Mouse (Mus musculus): ENCODE data around the gene Csrnp1. TPM values are rescaled to one million over a fixed set of nuclear protein-coding genes. Genes with fewer than 3 reads are reported as not detected.

The Csrnp1 gene
- polyA plus RNA-seq, 1 experiment from 2014 or later = 2.2 TPM

DNA sequence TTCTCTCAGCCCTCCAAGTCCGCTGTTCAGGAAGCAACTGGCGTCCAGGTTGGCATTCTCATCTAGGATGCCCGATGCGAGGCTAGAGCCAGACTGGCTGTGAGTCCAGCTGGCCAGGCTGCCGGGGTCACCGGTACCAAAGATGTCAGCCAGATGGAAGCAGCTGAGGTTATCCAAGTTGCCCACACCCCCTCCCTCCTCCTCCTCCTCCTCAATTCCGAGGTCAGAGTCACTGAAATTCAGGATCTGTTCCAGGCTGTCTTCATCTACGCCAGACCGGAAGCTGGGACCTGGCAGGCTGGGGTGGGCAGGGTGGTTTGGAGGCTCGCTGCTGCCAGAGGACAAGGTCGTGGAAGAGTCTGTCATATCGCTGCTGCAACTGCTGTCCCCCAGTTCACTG lies 11.9 kb downstream of the Csrnp1 start:
- H3K27me3 ChIP-seq = no peaks in the 10 kb centered on the region
- WGBS = 92% methylated on average over 12 of the region's 12 CpGs
- H3K36me3 ChIP-seq (replicated peaks) = 0 out of 2 replicates have a peak, but pooled peaks cover 4% of the 10 kb centered on the region
- peaks cover 12% of the 10 kb centered on the region for H3K4me1 ChIP-seq
- H3K4me2 ChIP-seq = no peak overlapping the region
- H3K9ac ChIP-seq = no peak overlapping the region
- no peak overlapping the region for H3K4me3 ChIP-seq (replicated peaks)
- no peaks in the 10 kb centered on the region for H3K9me3 ChIP-seq
- no peak for ATAC-seq (ENCODE audit: low FRiP score)
- no peak overlapping the region for H3K27ac ChIP-seq

GRCm38 (mm10) chr9:119972166-119972565 lies 12.3 kb downstream of the Csrnp1 start:
- H3K4me2 ChIP-seq = no peak overlapping the region
- no peak for ATAC-seq (ENCODE audit: low FRiP score)
- H3K27me3 ChIP-seq = no peaks in the 10 kb centered on the region
- H3K4me3 ChIP-seq (replicated peaks) = no peak overlapping the region
- 0 out of 2 replicates have a peak, but pooled peaks cover 4% of the 10 kb centered on the region for H3K36me3 ChIP-seq (replicated peaks)
- no peak overlapping the region for H3K9ac ChIP-seq
- H3K4me1 ChIP-seq = peaks cover 8% of the 10 kb centered on the region; the same call in 1 of the 2 replicates
- H3K9me3 ChIP-seq = no peaks in the 10 kb centered on the region
- WGBS = 90% methylated on average over 10 of the region's 10 CpGs
- no peak overlapping the region for H3K27ac ChIP-seq

DNA sequence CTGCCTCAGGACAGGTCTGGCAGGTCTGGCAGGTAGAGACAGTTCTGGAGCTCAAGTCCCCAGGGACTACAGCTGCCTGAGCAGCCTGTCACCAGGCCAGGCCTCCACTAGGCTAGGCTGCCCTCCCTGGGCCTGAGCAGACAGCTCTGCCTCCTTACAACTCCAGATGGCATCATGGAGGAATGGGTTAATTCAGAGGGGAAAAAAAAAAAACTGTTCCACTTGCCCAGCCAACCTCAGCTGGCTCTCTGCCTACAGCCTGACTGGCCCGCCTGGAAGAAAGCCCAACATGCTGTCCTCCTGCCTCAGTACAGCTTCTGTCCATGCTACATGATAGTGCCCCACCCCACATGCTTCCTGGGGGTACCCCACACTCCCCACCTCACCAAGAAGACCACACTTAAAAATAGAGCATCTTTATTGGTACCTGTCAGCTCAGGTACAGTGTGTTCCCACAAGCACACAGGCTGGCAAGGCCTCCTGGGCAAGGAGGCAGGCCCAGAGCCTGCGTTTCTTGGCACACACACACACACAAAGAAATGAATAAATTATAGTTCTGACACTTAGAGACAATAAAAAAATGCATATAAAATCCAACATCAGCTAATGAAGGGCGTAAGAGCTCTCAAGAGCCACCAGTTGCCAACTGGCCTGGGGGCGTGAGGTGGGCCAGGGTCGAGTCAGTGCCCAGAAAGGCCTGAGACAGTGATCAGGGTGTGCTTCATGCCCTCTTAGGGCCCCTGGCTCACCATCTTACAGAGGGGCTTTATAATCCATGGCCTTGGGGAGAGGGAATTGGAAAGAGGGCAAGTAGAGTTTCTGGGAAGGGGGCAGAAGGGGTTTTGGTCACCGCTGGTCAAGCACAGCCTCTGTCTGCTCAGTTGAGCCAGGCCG lies 13.4 kb downstream of the Csrnp1 start:
- Histone ChIP-seq H3K9me3 (no peaks in the 10 kb centered on the region), H3K27me3 (no peaks in the 10 kb centered on the region), H3K4me3 (replicated peaks) (no peak overlapping the region), H3K4me1 (0 out of 2 replicates have a peak, but pooled peaks cover 6% of the 10 kb centered on the region), H3K4me2 (no peak overlapping the region), H3K36me3 (replicated peaks) (0 out of 2 replicates have a peak, but pooled peaks cover 4% of the 10 kb centered on the region), H3K9ac (no peak overlapping the region), H3K27ac (0 out of 2 replicates have a peak overlapping the region, but pooled peaks have one; percentile 3)
- WGBS = 81% methylated on average over 7 of the region's 7 CpGs
- 0 out of 2 replicates have a peak, but pooled peaks have one; percentile 9 for ATAC-seq (ENCODE audit: low FRiP score)

DNA sequence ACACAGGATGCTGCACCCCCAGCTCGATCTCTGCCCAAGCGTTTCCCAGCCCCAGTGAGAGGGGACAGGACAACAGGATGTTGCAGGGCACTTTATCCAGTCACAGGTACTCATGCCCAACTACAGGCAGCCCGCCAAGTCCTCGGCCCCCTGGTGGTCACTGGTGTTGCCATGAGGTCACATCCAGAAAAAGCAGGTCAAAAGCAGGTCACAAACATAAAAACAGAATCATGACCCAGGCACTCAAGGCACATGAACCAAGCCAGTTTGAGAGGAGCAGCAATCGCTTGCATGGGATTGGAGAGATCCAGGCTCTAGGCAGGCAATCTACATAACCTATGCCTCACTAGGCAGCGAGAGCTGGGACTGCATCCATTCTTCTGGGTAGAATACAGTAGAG lies 14.2 kb downstream of the Csrnp1 start:
- H3K9me3 ChIP-seq = no peaks in the 10 kb centered on the region
- no peak for ATAC-seq (ENCODE audit: low FRiP score)
- H3K9ac ChIP-seq = no peak overlapping the region

DNA sequence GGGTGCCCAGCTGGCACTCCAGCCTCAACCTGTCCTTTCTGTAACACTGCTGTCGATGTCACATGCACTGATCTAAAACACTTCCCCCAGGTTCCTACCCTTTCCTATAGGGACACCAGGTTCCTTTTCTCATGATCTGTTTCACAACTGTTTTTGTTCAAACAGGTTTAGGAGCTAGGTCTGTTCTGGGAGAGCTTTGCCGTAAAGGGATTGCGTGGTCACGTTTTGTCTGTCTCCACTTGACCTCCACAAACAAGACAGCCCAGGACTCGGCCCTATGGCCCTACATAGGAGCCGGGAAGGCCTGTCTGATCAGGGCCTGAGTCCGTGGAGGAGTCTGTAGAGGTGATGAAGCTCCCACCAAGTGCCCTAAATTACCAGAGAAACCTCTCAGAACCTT lies 14.6 kb downstream of the Csrnp1 start:
- Histone ChIP-seq H3K27me3 (no peaks in the 10 kb centered on the region), H3K9ac (no peak overlapping the region), H3K36me3 (replicated peaks) (0 out of 2 replicates have a peak, but pooled peaks cover 4% of the 10 kb centered on the region), H3K27ac (no peak overlapping the region), H3K4me2 (no peak overlapping the region), H3K4me1 (0 out of 2 replicates have a peak, but pooled peaks cover 6% of the 10 kb centered on the region), H3K4me3 (replicated peaks) (no peak overlapping the region), H3K9me3 (no peaks in the 10 kb centered on the region)
- no peak for ATAC-seq (ENCODE audit: low FRiP score)
- 82% methylated on average over 7 of the region's 7 CpGs for WGBS

More for the DNA sequence above, 14.2 kb downstream of the Csrnp1 start:
- 0 out of 2 replicates have a peak, but pooled peaks cover 4% of the 10 kb centered on the region for H3K36me3 ChIP-seq (replicated peaks)
- H3K4me1 ChIP-seq = 0 out of 2 replicates have a peak, but pooled peaks cover 6% of the 10 kb centered on the region
- H3K27ac ChIP-seq = no peak overlapping the region
- H3K4me2 ChIP-seq = no peak overlapping the region
- WGBS = 50% methylated on average over 6 of the region's 6 CpGs
- H3K4me3 ChIP-seq (replicated peaks) = no peak overlapping the region
- H3K27me3 ChIP-seq = no peaks in the 10 kb centered on the region

- Histone ChIP-seq H3K9ac (no peak overlapping the region), H3K4me1 (peaks cover 14% of the 10 kb centered on the region; the same call in 1 of the 2 replicates), H3K27ac (no peak overlapping the region), H3K4me3 (replicated peaks) (no peak overlapping the region), H3K9me3 (no peaks in the 10 kb centered on the region), H3K36me3 (replicated peaks) (no peaks in the 10 kb centered on the region), H3K27me3 (0 out of 2 replicates have a peak, but pooled peaks cover 6% of the 10 kb centered on the region), H3K4me2 (no peak overlapping the region)
- 86% methylated on average over 26 of the region's 26 CpGs for WGBS
- ATAC-seq (ENCODE audit: low FRiP score) = no peak
Observed at GRCm38 (mm10) chr9:119966221-119966910, 18.1 kb downstream of the Csrnp1 start.

- Histone ChIP-seq H3K4me3 (replicated peaks) (no peak overlapping the region), H3K4me2 (no peak overlapping the region), H3K27ac (no peak overlapping the region), H3K9me3 (no peaks in the 10 kb centered on the region), H3K27me3 (0 out of 2 replicates have a peak, but pooled peaks cover 6% of the 10 kb centered on the region), H3K4me1 (peaks cover 8% of the 10 kb centered on the region; the same call in 1 of the 2 replicates), H3K36me3 (replicated peaks) (no peaks in the 10 kb centered on the region), H3K9ac (no peak overlapping the region)
- ATAC-seq (ENCODE audit: low FRiP score) = no peak
- 85% methylated on average over 3 of the region's 3 CpGs for WGBS
Observed at GRCm38 (mm10) chr9:119965186-119965585, 19.3 kb downstream of the Csrnp1 start.

DNA sequence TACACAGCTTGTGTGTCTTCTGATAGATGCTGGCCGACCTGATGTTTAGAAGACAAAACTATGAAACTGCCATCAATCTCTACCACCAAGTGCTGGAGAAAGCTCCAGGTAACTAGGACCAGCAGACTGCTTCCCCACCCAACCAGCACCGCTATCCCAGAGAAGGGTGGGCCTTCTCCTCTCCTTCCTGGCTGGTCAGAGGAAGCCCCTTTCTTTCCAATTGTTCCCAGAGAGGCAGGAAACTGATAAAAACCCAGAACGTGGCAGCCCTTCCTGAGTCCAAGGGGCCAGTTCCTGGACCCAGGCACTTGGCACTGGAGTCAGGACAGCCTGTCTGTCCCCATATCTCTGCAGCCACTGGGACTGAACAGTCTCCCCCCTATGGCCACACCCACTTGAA lies 20.3 kb downstream of the Csrnp1 start:
- H3K27me3 ChIP-seq = 0 out of 2 replicates have a peak, but pooled peaks cover 6% of the 10 kb centered on the region
- no peaks in the 10 kb centered on the region for H3K9me3 ChIP-seq
- H3K4me1 ChIP-seq = peaks cover 8% of the 10 kb centered on the region; the same call in 1 of the 2 replicates
- no peak overlapping the region for H3K4me2 ChIP-seq
- no peak for ATAC-seq (ENCODE audit: low FRiP score)
- no peak overlapping the region for H3K27ac ChIP-seq
- no peak overlapping the region for H3K4me3 ChIP-seq (replicated peaks)
- 86% methylated on average over 3 of the region's 3 CpGs for WGBS
- H3K9ac ChIP-seq = no peak overlapping the region
- H3K36me3 ChIP-seq (replicated peaks) = no peaks in the 10 kb centered on the region

DNA sequence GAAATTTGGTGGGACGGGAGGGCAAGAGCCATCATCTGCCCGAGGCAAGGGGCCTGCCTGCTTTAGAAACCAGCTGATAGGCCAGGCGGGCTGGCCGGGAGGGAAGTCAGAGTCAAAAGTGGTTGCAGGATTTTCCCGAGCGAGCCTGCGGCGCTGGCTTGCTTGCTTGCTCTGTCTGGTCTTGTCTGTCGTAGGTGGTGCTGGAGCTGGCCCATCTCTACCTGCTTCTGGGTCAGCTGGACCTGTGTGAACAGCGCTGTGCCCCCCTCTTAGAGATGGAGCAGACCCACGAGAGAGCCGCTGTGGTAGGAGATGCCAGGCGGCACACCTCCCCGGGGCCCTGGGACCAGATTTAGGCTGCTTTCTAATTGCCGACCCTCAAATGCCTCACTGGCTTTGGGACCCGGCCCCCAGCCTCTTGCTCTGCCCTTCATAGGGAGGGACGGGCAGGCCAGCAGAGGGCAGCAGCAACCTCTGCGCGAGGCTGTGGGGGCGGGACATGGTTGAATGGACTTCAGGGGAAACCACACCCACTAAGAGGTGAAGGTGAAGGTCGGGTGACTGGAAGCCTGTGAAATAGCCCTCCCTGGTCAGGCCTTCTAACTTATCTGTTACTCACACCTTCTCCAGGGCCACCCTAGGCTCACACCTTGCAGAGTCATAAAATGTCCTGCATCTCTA lies 21.3 kb downstream of the Csrnp1 start:
- H3K27ac ChIP-seq = no peak overlapping the region
- H3K36me3 ChIP-seq (replicated peaks) = no peaks in the 10 kb centered on the region
- no peak overlapping the region for H3K4me3 ChIP-seq (replicated peaks)
- 0 out of 2 replicates have a peak, but pooled peaks have one; percentile 27 for ATAC-seq (ENCODE audit: low FRiP score)
- H3K9me3 ChIP-seq = no peaks in the 10 kb centered on the region
- 0 out of 2 replicates have a peak, but pooled peaks cover 6% of the 10 kb centered on the region for H3K27me3 ChIP-seq
- H3K4me1 ChIP-seq = peaks cover 8% of the 10 kb centered on the region; the same call in 1 of the 2 replicates
- peak overlapping the region; percentile 37 for H3K4me2 ChIP-seq
- no peak overlapping the region; the same call in 1 of the 2 replicates for H3K9ac ChIP-seq
- 9% methylated on average over 21 of the region's 21 CpGs for WGBS

DNA sequence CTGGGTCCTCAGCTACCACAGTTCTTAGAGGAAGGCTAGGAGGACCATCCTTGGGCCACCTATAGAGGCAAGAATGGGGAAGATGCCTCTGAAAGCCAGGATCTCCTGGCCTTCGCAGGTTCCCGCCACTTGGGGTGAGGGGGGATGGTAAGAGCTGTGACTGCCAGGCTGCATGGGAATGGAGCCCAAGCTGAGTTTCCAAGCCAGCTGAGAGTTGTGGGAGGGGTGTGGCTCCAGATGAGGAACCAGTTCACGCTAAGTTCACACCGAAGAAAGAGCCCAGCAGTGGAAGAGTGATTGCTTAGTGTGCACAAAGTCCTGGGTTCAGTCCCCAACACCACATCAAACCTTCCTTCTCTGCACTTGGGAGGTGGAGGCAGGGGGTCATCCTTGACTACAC lies 22.2 kb downstream of the Csrnp1 start:
- Histone ChIP-seq H3K27ac (no peak overlapping the region), H3K4me2 (no peak overlapping the region), H3K4me3 (replicated peaks) (no peak overlapping the region), H3K9me3 (no peaks in the 10 kb centered on the region), H3K36me3 (replicated peaks) (no peaks in the 10 kb centered on the region), H3K9ac (no peak overlapping the region), H3K27me3 (0 out of 2 replicates have a peak, but pooled peaks cover 6% of the 10 kb centered on the region), H3K4me1 (peaks cover 8% of the 10 kb centered on the region; the same call in 1 of the 2 replicates)
- whole genome bisulfite sequencing = 86% methylated on average over 4 of the region's 4 CpGs
- ATAC-seq (ENCODE audit: low FRiP score) = no peak

DNA sequence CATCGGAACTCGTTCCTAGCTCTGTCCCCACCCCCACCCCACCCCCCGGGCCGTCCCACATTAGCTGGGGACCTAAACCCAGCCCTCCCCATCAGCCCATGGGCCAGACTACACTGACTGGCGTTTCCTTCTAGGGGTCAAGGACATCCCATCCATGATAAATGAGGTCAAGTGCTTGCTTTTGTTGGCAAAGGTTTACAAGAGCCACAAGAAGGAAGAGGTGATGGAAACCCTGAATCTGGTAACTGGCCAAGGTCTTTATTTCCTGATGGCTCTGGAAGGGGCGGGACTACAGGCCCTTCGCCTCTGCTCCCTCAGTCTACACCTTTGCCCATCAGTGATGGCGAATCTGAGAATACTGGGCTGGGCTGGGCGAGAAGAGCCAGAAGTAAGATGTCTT lies 25.6 kb downstream of the Csrnp1 start:
- Histone ChIP-seq H3K27ac (no peak overlapping the region), H3K4me2 (no peak overlapping the region), H3K36me3 (replicated peaks) (no peaks in the 10 kb centered on the region), H3K9ac (no peak overlapping the region), H3K9me3 (no peaks in the 10 kb centered on the region), H3K27me3 (0 out of 2 replicates have a peak, but pooled peaks cover 6% of the 10 kb centered on the region), H3K4me1 (peaks cover 8% of the 10 kb centered on the region; the same call in 1 of the 2 replicates), H3K4me3 (replicated peaks) (no peak overlapping the region)
- 88% methylated on average over 9 of the region's 9 CpGs for WGBS
- ATAC-seq (ENCODE audit: low FRiP score) = no peak

All from forebrain, embryonic 12.5 days (tissue).